8 mouse cellular contexts compared by ENCODE assay signal in the genomic region with DNA sequence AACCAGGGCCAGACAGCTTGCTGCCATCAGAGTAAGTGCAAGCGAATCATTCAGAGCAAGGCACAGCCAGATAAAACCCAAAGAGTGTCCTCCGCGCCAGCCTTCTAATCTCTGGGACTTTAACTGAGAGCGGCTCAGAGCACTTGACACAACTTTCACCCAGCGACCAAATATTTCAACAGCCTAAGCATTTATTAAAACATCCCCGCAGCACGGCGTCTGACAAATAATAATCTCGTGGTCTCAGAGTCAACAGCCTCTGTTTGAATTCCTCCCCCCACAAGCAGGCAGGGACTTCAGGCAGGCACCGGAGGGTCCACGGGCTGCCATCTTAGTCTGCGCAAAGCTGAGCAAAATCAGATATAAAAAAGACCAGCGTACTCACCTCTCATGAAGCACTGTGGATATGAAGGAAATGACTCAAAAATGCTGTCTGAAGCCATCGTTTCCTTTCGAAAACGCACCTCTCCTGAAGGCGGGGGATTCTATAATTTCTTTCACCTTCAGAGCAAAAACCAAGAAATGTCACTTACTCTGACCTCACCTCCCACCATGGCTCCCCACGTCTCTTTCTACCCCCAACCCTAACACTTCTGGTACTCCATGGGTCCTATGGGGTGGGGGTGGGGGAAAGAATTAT. TPM values are rescaled to one million over a fixed set of nuclear protein-coding genes. Genes with fewer than 3 reads are reported as not detected.
DNase-seq lines count a peak whose midpoint lies in the region; ATAC-seq lines count a peak whose summit lies in the region.

No protein-coding gene starts in this region.

- H3K27ac ChIP-seq in lung, embryonic 15.5 days, result peak overlapping the region; percentile 16; the same call in 1 of the 2 replicates
- H3K27ac ChIP-seq in macrophage, result peak overlapping the region; percentile 95
- H3K27ac ChIP-seq in midbrain, embryonic 11.5 days (ENCODE audit: low read depth, low read length), result no peak overlapping the region

- H3K4me2 ChIP-seq in lung, embryonic 15.5 days, result peak overlapping the region; percentile 24
- H3K4me2 ChIP-seq in midbrain, embryonic 11.5 days, result no peak overlapping the region

- H3K9ac ChIP-seq in lung, embryonic 15.5 days, result no peak overlapping the region
- no peak overlapping the region for H3K9ac ChIP-seq in midbrain, embryonic 11.5 days (ENCODE audit: low read length)

- DNase-seq in lung, postnatal 14 days, result no peak
- peak; percentile 63 for DNase-seq in c-Kit-positive CD71-positive TER-119-positive erythroid progenitor cells, embryonic 14.5 days (ENCODE audit: low spot score)
- peak; percentile 58 for DNase-seq in thymus, postnatal 0 days (ENCODE audit: low spot score)
- no peak for DNase-seq in Muller cell, postnatal 12 days (ENCODE audit: inconsistent ontology term)
- DNase-seq in midbrain, embryonic 11.5 days (ENCODE audit: low spot score, missing footprints), result no peak
- DNase-seq in heart, postnatal 25 days (ENCODE audit: low spot score), result no peak

- no peaks in the 10 kb centered on the region for H3K36me3 ChIP-seq in lung, embryonic 15.5 days
- no peaks in the 10 kb centered on the region; the same call in 1 of the 2 replicates for H3K36me3 ChIP-seq in macrophage (ENCODE audit: inconsistent target)
- no peaks in the 10 kb centered on the region for H3K36me3 ChIP-seq in midbrain, embryonic 11.5 days (ENCODE audit: control insufficient read depth, insufficient read depth, low read length)

- 0 out of 2 replicates have a peak overlapping the region, but pooled peaks have one; percentile 1 for H3K4me3 ChIP-seq in lung, embryonic 15.5 days
- H3K4me3 ChIP-seq in macrophage (ENCODE audit: inconsistent target), result peak overlapping the region; percentile 71
- H3K4me3 ChIP-seq in midbrain, embryonic 11.5 days (ENCODE audit: low read depth, low read length), result no peak overlapping the region

- H3K79me2 ChIP-seq in macrophage (ENCODE audit: inconsistent target), result peaks cover 54% of the 10 kb centered on the region

- intact Hi-C loops in heart, postnatal 25 days (cut with DNase I), result loop anchor here (5.0 to 10.0 kb wide), 2 partner anchors 317 to 629 kb away; no protein-coding TSS in a partner anchor

- H3K9me3 ChIP-seq in lung, embryonic 15.5 days, result no peaks in the 10 kb centered on the region
- no peaks in the 10 kb centered on the region for H3K9me3 ChIP-seq in midbrain, embryonic 11.5 days (ENCODE audit: control insufficient read depth, low read length)

- ATAC-seq in lung, embryonic 15.5 days (ENCODE audit: borderline replicate concordance, extremely low read depth, low FRiP score, low TSS enrichment), result no peak
- ATAC-seq in midbrain, embryonic 11.5 days (ENCODE audit: low FRiP score), result no peak

- H3K4me1 ChIP-seq in lung, embryonic 15.5 days, result 0 out of 2 replicates have a peak, but pooled peaks cover 10% of the 10 kb centered on the region
- H3K4me1 ChIP-seq in midbrain, embryonic 11.5 days (ENCODE audit: control insufficient read depth, insufficient read depth, low read length), result peaks cover 11% of the 10 kb centered on the region

- WGBS in lung, embryonic 15.5 days, result 56% methylated on average over 18 of the region's 18 CpGs
- WGBS in macrophage (ENCODE audit: missing documents), result under 1% methylated on average over 18 of the region's 18 CpGs
- WGBS in midbrain, embryonic 11.5 days, result 89% methylated on average over 18 of the region's 18 CpGs

- no peaks in the 10 kb centered on the region for H3K27me3 ChIP-seq in lung, embryonic 15.5 days
- no peaks in the 10 kb centered on the region for H3K27me3 ChIP-seq in midbrain, embryonic 11.5 days (ENCODE audit: control insufficient read depth, insufficient read depth, low read length)

RNA-seq across cellular contexts. Expression of gene Runx1, which starts 0.6 kb away (rescaled TPM):
- 8.1 and 10.6 TPM in 2 replicates for polyA plus RNA-seq in lung, embryonic 15.5 days (2015; fragmentation: Nextera tagmentation; extraction: Ambion mirVana)
- 100 to 1,000 TPM; 170 to 922 (median 407) TPM for total RNA-seq in macrophage (2018; cell fraction: chromatin; rRNA removed)
- 10 to 100 TPM; 29.1 to 90.3 (median 52.0) TPM for total RNA-seq in macrophage (2018; cell fraction: cytosol; rRNA removed)
- total RNA-seq in macrophage (2018; cell fraction: nucleus; rRNA removed), result 100 to 1,000 TPM; 108 to 569 (median 293) TPM
- polyA plus RNA-seq in macrophage (2018), result 30.4 to 35.3 TPM (median 34.7 TPM) in 3 replicates
- 40.7 and 45.5 TPM in 2 replicates for polyA plus RNA-seq in thymus, postnatal 0 days (2015; fragmentation: Nextera tagmentation; extraction: Ambion mirVana)
- polyA plus RNA-seq in midbrain, embryonic 11.5 days (2014; fragmentation: Nextera tagmentation; extraction: Ambion mirVana), result 0.93 and 0.97 TPM in 2 replicates
- total RNA-seq in heart, postnatal 25 days (2021), result 1 to 10 TPM; 2.0 to 2.1 TPM

Comparison
In these comparisons a context has a peak if more than half of its experiments do, and no peak if none do; other contexts are left out.
1. DNase-seq: peak in c-Kit-positive CD71-positive TER-119-positive erythroid progenitor cells, embryonic 14.5 days (single experiment) and thymus, postnatal 0 days (single experiment); none in lung, postnatal 14 days (single experiment), Muller cell, postnatal 12 days (single experiment), midbrain, embryonic 11.5 days (single experiment) and heart, postnatal 25 days (single experiment).